Mouse (Mus musculus) urinary bladder, postnatal 14 days (tissue): ENCODE data around the gene Rngtt.
"Not testable (repeated sequence)": the region's sequence is repeated elsewhere in the genome, so short reads cannot be mapped to it uniquely, and the experiment has no call there.

Experiments used
- DNase-seq: peaks from one replicate; pipeline ENCODE4 v3.0.0; 2021; ENCODE audit warnings: low spot score

The Rngtt gene

GRCm38 (mm10) chr4:33309764-33310757 is at the start of gene Rngtt:
Rngtt (plus strand) TSS chr4:33310311.
- peak; percentile 96 for DNase-seq

- DNase-seq, result no peak
Measured at GRCm38 (mm10) chr4:33260311-33260710, 49.8 kb upstream of the Rngtt start.

- peak; percentile 91 for DNase-seq
Measured at GRCm38 (mm10) chr4:33261311-33261753, 48.8 kb upstream of the Rngtt start.

GRCm38 (mm10) chr4:33262897-33263296 is 47.2 kb upstream of the Rngtt start:
- DNase-seq, result no peak

GRCm38 (mm10) chr4:33264979-33265726 is 45.0 kb upstream of the Rngtt start:
- DNase-seq, result no peak

GRCm38 (mm10) chr4:33270386-33271314 is 39.5 kb upstream of the Rngtt start:
- DNase-seq, result no peak

GRCm38 (mm10) chr4:33273437-33273836 is 36.7 kb upstream of the Rngtt start:
- peak; percentile 42 for DNase-seq

- DNase-seq, result no peak
Measured at GRCm38 (mm10) chr4:33281891-33282685, 28.0 kb upstream of the Rngtt start.

- DNase-seq, result peak; percentile 10
Measured at GRCm38 (mm10) chr4:33284083-33284880, 25.8 kb upstream of the Rngtt start.

GRCm38 (mm10) chr4:33285448-33285847 is 24.7 kb upstream of the Rngtt start:
- DNase-seq, result no peak

GRCm38 (mm10) chr4:33289106-33289650 is 20.9 kb upstream of the Rngtt start:
- no peak for DNase-seq

GRCm38 (mm10) chr4:33290002-33290401 is 20.1 kb upstream of the Rngtt start, which contains the start of gene Pnrc1:
Pnrc1 (minus strand) TSS chr4:33290163.
- peak; percentile 18 for DNase-seq

- no peak for DNase-seq
Measured at GRCm38 (mm10) chr4:33290878-33291277, 19.2 kb upstream of the Rngtt start.

- peak; percentile 83 for DNase-seq
Measured at GRCm38 (mm10) chr4:33292409-33293370, 17.4 kb upstream of the Rngtt start.

- DNase-seq, result not testable (repeated sequence)
Measured at GRCm38 (mm10) chr4:33300891-33301665, 9.0 kb upstream of the Rngtt start.

GRCm38 (mm10) chr4:33303057-33303456 is 7.1 kb upstream of the Rngtt start:
- no peak for DNase-seq

- no peak for DNase-seq
Measured at GRCm38 (mm10) chr4:33307146-33307545, 3.0 kb upstream of the Rngtt start.
